Mouse (Mus musculus) CH12F3 (cell line): ENCODE data around the gene Efcab5.

Source experiments
- in situ Hi-C: fragments of 300-500 bp; cut with MboI; formaldehyde crosslinking; loops from 2 replicates; pipeline ENCODE4 v1.14.3; 2020; ENCODE audit warnings: low sequenced_read_pairs

Efcab5 gene

DNA sequence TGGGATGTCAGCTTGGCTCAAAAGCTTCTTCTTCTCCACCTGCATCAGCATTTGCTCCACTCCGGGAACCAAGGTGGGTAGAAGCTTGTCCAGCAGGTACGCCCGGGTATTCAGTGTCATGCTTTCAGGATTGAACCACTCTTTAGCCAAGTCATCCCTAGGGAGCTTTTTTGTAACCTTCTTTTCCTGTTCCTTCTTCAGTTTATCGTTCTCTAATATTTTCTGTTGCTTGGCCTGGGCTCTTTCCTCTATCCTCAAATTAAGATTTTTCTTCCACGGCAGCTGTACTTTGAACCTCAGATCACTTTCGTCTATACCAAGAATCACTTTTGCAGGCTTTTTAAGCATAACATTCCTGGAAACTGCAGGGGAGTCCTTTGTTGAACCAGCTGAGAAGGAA is at the start of gene Efcab5:
TSS of gene Efcab5 (minus strand) at position 101 of the 400 bp plus-strand sequence.
- in situ Hi-C loops, result no loop called here

GRCm38 (mm10) chr11:77235267-77235666 is 46.5 kb upstream of the Efcab5 start:
- in situ Hi-C loops, result no loop called here

GRCm38 (mm10) chr11:77231514-77231913 is 42.7 kb upstream of the Efcab5 start:
- in situ Hi-C loops, result no loop called here

GRCm38 (mm10) chr11:77230765-77231164 is 42.0 kb upstream of the Efcab5 start:
- in situ Hi-C loops, result no loop called here

- in situ Hi-C loops, result no loop called here
These were observed 28.0 kb upstream of the Efcab5 start for GRCm38 (mm10) chr11:77216761-77217130.

GRCm38 (mm10) chr11:77215951-77216760 is 27.4 kb upstream of the Efcab5 start, which contains the start of gene Ssh2:
Ssh2 (plus strand) TSS chr11:77216287.
- in situ Hi-C loops, result no loop called here

GRCm38 (mm10) chr11:77215483-77215882 is 26.7 kb upstream of the Efcab5 start:
- in situ Hi-C loops, result no loop called here

GRCm38 (mm10) chr11:77214755-77215154 is 26.0 kb upstream of the Efcab5 start:
- in situ Hi-C loops, result no loop called here

DNA sequence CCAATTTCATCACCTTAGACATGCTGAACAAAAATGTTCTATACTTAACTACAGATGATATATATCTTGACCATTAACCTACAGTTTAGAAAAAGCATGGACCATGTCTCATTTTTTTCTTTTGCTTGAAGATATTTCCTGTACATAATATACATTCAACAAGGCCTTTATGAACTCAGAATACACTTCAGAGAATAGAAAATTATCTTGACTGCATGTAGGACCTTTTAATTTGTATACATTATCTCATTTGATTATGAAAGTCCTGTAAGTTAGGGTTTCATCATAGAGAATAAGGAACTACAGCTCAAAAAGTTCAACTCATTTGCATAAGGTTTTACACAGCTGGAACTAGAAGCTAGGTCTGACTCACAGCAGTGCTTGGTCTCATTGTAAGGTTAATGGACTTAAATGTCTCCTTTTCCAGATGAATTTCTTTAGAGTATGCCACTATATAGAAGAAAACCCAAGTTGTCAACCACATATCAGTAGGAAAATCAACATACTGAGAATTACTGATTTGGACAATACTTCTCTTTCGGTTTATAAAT is 25.4 kb upstream of the Efcab5 start:
- in situ Hi-C loops, result no loop called here

GRCm38 (mm10) chr11:77200703-77201102 is 11.9 kb upstream of the Efcab5 start:
- in situ Hi-C loops, result no loop called here

DNA sequence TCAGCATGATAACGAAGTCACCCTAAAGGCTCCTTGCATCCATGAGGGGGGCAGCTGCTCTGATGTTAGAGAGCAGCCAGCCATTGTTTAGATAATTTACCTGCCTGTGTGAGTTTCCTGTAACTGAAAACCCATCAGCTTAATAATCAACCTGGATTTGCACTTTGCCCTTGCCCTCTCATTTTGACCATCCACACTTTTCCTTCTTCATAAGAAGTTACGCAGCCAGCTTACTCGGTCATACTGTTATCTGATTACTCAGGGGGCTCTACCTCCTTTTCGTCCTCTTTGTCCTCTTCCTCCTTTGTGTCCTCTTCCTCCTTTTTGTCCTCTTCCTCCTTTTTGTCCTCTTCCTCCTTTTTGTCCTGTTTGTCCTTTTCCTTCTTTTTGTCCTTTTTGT is 10.9 kb upstream of the Efcab5 start:
- in situ Hi-C loops, result no loop called here

GRCm38 (mm10) chr11:77196181-77197143 is 7.7 kb upstream of the Efcab5 start:
- in situ Hi-C loops, result no loop called here

DNA sequence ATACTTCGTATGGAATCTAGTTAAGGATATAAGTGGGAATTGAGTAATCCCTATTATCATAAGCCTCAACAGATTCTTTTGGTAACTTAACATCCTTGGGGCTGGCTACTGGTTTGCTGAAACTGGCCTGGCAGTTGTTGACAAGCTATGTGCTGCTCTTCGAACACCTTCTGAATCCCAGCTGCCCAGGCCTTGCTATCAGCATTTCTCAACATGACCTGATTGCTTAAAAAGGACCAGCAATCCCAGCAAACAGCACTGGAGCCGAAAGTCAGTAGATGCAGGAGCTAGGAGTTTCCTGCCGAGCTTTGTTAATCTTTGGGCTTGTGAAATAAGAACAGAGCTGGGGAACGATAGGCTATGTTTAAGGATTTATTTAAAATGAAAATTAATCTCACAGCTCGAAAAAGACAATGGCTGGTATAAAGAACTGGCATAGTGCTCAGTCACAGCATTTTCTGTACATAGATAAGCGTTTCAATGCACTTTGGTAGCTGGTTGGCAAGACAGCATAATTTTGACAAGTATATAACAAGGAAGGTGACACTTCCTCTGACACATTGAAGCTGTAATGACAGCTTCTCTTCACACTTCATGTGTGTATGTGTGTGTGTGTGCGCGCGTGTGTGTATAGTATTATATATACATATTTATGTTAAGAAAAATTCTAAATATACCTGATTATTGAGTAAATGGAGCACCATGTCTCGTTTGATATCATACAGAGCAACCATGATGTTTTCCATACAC is 6.8 kb upstream of the Efcab5 start:
- in situ Hi-C loops, result no loop called here

DNA sequence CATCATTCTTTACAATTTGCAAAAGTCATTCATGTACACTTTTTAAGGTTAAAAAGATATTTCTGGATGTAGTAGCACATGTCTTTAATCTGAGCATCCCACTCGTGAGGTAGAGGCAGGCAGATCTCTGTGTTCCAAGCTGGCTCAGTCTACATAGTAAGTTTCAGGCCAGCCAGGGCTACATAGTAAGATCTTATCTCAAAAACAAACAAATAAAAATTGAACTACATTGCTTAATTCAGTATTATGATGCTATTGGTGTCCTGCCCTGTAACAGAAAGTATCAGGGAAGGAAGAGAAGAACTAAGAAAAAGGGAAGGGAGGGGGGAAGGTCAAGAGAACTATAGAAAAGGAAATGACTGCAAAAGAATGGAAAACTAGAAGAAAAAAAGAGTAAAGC is 6.0 kb upstream of the Efcab5 start:
- in situ Hi-C loops, result no loop called here

GRCm38 (mm10) chr11:77193941-77194553 is 5.3 kb upstream of the Efcab5 start:
- in situ Hi-C loops, result no loop called here

GRCm38 (mm10) chr11:77193410-77193809 is 4.6 kb upstream of the Efcab5 start:
- in situ Hi-C loops, result no loop called here

DNA sequence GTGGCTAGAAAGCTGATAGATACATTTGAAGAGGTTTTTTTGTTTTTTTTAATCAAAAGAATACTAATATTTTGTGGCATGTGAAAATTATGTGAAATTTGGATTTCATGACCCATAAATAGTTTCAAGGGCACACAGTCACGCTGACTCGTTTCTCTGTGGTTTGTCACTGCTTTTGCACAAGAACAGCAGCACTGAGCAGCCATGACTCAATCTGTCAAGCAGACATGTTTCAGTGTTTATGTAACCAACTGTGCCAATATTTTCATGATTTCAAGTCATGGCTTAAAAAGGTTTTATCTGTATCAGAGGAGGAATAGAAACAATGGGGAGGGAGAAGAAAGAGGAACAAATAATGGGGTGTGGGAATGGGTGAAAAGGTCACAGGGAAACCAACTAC is 3.8 kb downstream of the Efcab5 start:
- in situ Hi-C loops, result no loop called here

DNA sequence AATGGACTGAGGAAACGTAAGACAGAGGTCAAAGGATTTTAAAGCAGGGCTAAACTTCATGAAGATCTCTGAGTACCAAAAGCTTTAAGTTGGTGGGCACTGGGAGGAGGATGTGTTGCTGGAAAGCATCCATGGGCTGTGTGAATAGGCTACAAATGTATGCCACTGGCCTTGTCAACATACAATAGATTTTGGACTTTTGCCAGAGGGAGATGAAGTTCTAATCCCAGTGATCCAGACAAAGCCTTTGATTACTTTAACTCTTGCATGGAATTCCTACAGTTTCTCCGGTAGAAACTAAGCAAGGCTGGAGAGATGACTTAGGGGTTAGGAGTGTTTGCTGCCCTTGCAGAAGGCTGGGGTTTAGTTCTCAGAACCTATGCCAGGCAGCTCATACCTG is 6.2 kb downstream of the Efcab5 start:
- in situ Hi-C loops, result no loop called here

- in situ Hi-C loops, result no loop called here
These were observed 6.7 kb downstream of the Efcab5 start for GRCm38 (mm10) chr11:77182041-77182440.

DNA sequence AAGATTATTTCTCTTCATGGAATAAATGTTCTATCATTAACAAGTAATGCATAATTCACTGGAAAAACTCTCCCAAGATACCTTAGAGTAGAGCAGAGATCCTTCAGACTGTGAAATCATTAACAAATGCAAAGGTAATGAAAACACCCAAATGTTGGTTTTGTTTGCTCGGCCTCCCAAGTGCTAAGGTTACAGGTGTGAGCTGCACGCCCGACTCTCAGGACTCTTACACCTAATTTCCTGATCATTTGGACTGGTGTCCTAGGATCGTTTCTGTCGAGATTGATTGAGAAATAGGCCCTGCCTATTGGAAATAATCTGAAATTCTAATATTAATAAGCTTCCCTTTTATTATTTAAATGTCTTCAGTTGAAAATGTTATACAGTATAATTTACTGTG is 7.2 kb downstream of the Efcab5 start:
- in situ Hi-C loops, result no loop called here
